Mouse (Mus musculus) mature B cell (primary cell): Measurements from ENCODE around the gene Rubcnl.

Experiments
- in situ Hi-C: fragments of 300-500 bp; cut with MboI; formaldehyde crosslinking; loops from 2 replicates; pipeline ENCODE4 v1.14.3; 2019

Gene Rubcnl

DNA sequence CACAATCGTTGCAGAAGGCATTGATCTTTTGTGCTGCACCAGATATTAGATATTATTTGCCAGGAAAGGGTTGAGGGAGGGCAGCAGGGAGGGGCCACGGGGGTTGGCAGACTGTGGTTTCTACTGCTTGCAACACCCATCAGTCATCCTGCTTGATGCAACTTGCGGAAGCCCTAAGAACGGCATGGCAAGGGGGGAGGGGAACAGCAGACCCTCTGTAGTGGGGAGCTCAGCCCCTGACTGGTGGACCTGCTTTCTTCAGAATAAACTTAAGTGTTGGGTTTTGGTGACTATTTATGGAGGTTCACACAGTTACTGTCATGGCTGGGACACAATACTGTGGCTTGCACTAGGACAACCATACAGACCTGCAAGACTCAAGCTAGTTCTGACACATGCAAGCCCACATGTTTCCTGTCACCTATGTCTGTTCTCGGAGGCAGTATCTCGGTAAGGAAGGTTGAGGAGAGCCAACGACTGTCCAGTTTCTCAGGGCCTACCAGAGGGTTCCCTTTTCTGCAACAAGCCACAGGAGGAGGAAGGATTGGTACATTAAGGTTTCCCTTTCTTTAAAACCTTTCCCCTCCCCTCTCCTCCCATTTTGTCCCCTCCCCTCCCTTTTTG is 53.6 kb downstream of the Rubcnl start:
- in situ Hi-C loops, result no loop called here

DNA sequence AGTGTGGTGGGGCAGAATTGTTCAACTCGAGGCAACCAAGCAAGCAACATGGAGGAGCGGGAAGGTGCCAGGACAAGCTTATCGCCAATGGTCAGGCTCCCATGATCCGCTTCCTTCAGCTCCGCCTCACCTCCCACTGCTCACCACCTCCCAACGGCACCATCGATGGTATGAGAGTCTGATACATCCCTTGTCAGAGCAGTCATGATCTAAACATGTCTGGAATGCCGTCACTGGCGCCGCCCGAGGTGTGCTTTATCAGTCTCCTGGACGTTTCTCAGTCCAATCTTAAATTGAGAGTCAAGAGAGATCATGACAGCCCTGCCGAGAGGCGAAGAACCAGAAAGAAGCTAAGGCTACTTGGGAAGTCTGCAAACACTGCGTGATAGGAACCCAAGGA is 55.3 kb downstream of the Rubcnl start:
- in situ Hi-C loops, result no loop called here

DNA sequence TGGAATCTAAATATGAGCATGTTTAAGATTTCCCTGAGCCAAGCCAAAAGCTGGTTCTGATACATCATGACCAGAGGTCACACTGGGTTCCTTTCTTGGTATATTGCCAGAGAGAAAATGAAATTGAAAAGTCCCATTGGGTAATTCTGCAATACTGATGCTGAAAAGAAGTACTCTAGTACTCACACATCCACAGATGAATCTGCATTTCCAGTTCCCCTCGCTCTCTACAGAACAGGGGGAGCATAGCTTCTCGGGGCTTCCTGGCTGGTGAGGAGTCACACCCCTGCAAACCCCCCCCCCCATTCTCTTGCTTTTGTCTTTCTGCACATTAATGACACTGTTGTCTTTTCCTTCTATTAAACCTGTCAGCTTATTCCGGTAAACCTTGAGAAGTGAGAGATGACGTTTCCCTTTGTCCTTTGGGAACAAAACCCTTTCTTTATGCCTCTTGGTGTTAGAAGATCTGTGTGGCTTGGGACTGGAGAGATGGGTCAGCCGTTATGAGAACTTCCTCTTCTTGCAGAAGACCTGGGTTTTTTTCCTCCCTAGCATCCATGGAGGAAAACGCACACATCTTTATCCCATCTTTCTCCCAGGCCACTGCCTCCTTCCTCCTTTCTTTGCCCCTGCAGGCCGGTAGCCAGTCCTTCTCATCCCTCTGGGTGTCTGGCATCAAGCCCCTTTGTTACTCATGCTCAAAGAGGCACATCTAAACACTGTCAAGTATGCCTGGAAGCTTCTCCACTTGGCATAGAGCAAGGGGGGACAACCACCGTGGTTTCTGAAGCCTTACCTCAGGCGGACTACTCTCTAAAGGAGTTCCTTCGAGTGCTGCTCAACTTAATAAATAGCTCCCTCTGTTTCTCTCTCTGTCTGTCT is 59.7 kb downstream of the Rubcnl start:
- in situ Hi-C loops, result no loop called here

DNA sequence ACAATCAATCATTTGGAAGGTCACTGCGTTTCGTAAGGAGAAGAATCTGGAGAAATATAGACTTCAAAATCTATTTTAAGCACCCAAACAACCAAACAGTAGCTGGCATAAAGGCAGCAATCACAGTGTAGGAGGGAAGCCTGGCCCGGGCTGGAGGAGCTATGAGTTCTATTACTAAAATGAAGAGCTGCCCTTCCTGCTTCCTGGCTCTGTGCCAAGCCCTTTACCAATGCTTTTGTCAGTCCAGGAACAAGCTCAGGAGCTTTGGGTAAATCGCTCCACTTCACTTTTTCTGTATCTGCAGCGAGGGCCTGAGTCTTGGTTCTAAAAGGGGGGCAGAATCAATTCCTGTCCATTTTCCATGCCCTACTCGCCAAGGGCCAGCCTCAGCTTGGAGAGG is 62.1 kb downstream of the Rubcnl start:
- in situ Hi-C loops, result no loop called here
